Mouse (Mus musculus) intestine, embryonic 15.5 days (tissue): ENCODE measurements around the gene Itm2c. TPM values are rescaled to one million over a fixed set of nuclear protein-coding genes. Genes with fewer than 3 reads are reported as not detected.

ENCODE experiments used
- ATAC-seq: fragments of 200-750 bp; cut with Nextera tagmentation; 2 replicates; pipeline ENCODE4 v1.8.0; 2017; ENCODE audit warnings: moderate TSS enrichment, moderate library complexity
- H3K27ac ChIP-seq: fragments of 300-500 bp; sonication (generic); 2 replicates; pipeline ENCODE4 v1.5.1; 2015; ENCODE audit warnings: mild to moderate bottlenecking, inconsistent platforms
- H3K27me3 ChIP-seq: fragments of 300-500 bp; sonication (generic); replicated peaks from 2 replicates; pipeline ENCODE4 v1.6.1; 2015; ENCODE audit warnings: inconsistent platforms
- H3K36me3 ChIP-seq: fragments of 300-500 bp; sonication (generic); 2 replicates; pipeline ENCODE4 v1.6.1; 2015; ENCODE audit warnings: inconsistent platforms
- H3K4me1 ChIP-seq: fragments of 300-500 bp; sonication (generic); replicated peaks from 2 replicates; pipeline ENCODE4 v1.6.1; 2015; ENCODE audit warnings: inconsistent platforms
- H3K4me2 ChIP-seq: fragments of 300-500 bp; sonication (generic); replicated peaks from 2 replicates; pipeline ENCODE4 v1.6.1; 2015; ENCODE audit warnings: mild to moderate bottlenecking, inconsistent platforms
- H3K4me3 ChIP-seq: fragments of 300-500 bp; sonication (generic); replicated peaks from 2 replicates; pipeline ENCODE4 v1.5.1; 2015; ENCODE audit warnings: inconsistent platforms
- H3K9ac ChIP-seq: fragments of 300-500 bp; sonication (generic); 2 replicates; pipeline ENCODE4 v1.6.1; 2015; ENCODE audit warnings: inconsistent platforms
- H3K9me3 ChIP-seq: fragments of 300-500 bp; sonication (generic); 2 replicates; pipeline ENCODE4 v1.6.1; 2016; ENCODE audit warnings: inconsistent platforms
- whole genome bisulfite sequencing: fragments of 180-500 bp; shearing (Covaris S2); methylation state at CpG from one replicate; pipeline ENCODE4 v1.1.7; 2015; 5-methylcytosine and 5-hydroxymethylcytosine counted together
- polyA plus RNA-seq: library from polyadenylated mRNA; unstranded; fragments of >200 nt; fragmentation: Nextera tagmentation; extraction: Ambion mirVana; gene quantifications from 2 replicates; pipeline ENCODE4 v1.2.1, GENCODE M21; 2015

Itm2c gene
- polyA plus RNA-seq, 1 experiment from 2014 or later: 135 TPM

- Histone ChIP-seq H3K4me1 (peaks cover 10% of the 10 kb centered on the region; the same call in 1 of the 2 replicates), H3K4me3 (no peak within 1 kb of the TSS), H3K27ac (no peak within 1 kb of the TSS), H3K36me3 (no peaks in the 10 kb centered on the region), H3K27me3 (no peaks in the 10 kb centered on the region), H3K9ac (no peak within 1 kb of the TSS), H3K4me2 (no peak within 1 kb of the TSS), H3K9me3 (no peaks in the 10 kb centered on the region)
- ATAC-seq: peak; percentile 74
- 59% methylated on average over 4 of the region's 4 CpGs for WGBS
These were observed 34.1 kb downstream of the Itm2c start, which contains the start of gene 4933407L21Rik for GRCm38 (mm10) chr1:85928057-85928687. Gene 4933407L21Rik (plus strand): TSS chr1:85928483.

GRCm38 (mm10) chr1:85928688-85929065, 34.6 kb downstream of the Itm2c start:
- Histone ChIP-seq H3K4me3 (no peak overlapping the region), H3K4me1 (peaks cover 15% of the 10 kb centered on the region), H3K4me2 (no peak overlapping the region), H3K9ac (no peak overlapping the region), H3K9me3 (no peaks in the 10 kb centered on the region), H3K27ac (no peak overlapping the region), H3K27me3 (no peaks in the 10 kb centered on the region), H3K36me3 (no peaks in the 10 kb centered on the region)
- ATAC-seq: 0 out of 2 replicates have a peak, but pooled peaks have one; percentile 7
- WGBS: 67% methylated on average over 4 of the region's 4 CpGs

GRCm38 (mm10) chr1:85929406-85929805, 35.3 kb downstream of the Itm2c start:
- Histone ChIP-seq H3K27me3 (no peaks in the 10 kb centered on the region), H3K4me2 (no peak overlapping the region), H3K4me3 (no peak overlapping the region), H3K9ac (no peak overlapping the region), H3K27ac (no peak overlapping the region), H3K9me3 (no peaks in the 10 kb centered on the region), H3K36me3 (no peaks in the 10 kb centered on the region), H3K4me1 (peaks cover 20% of the 10 kb centered on the region)
- WGBS: 82% methylated on average over 6 of the region's 6 CpGs
- ATAC-seq: no peak

GRCm38 (mm10) chr1:85931170-85931569, 37.1 kb downstream of the Itm2c start:
- no peak overlapping the region for H3K9ac ChIP-seq
- H3K27me3 ChIP-seq: no peaks in the 10 kb centered on the region
- no peak overlapping the region for H3K27ac ChIP-seq
- no peaks in the 10 kb centered on the region for H3K9me3 ChIP-seq
- no peaks in the 10 kb centered on the region for H3K36me3 ChIP-seq
- no peak for ATAC-seq
- no peak overlapping the region for H3K4me2 ChIP-seq
- WGBS: 87% methylated on average over 5 of the region's 5 CpGs
- H3K4me1 ChIP-seq: peaks cover 20% of the 10 kb centered on the region
- H3K4me3 ChIP-seq: no peak overlapping the region

- Histone ChIP-seq H3K9ac (no peak overlapping the region), H3K4me1 (peaks cover 20% of the 10 kb centered on the region), H3K4me3 (no peak overlapping the region), H3K4me2 (peak overlapping the region; percentile 42), H3K27ac (0 out of 2 replicates have a peak overlapping the region, but pooled peaks have one; percentile 51), H3K27me3 (no peaks in the 10 kb centered on the region), H3K36me3 (no peaks in the 10 kb centered on the region), H3K9me3 (no peaks in the 10 kb centered on the region)
- ATAC-seq: peak; percentile 50
- 7% methylated on average over 7 of the region's 7 CpGs for WGBS
These were observed 39.1 kb downstream of the Itm2c start for GRCm38 (mm10) chr1:85933226-85933625.

- 0 out of 2 replicates have a peak overlapping the region, but pooled peaks have one; percentile 23 for H3K27ac ChIP-seq
These were observed 39.8 kb downstream of the Itm2c start for GRCm38 (mm10) chr1:85933631-85934465.

GRCm38 (mm10) chr1:85934560-85934959, 40.5 kb downstream of the Itm2c start:
- H3K27me3 ChIP-seq: no peaks in the 10 kb centered on the region
- WGBS: 20% methylated on average over 7 of the region's 7 CpGs
- H3K36me3 ChIP-seq: no peaks in the 10 kb centered on the region
- no peaks in the 10 kb centered on the region for H3K9me3 ChIP-seq
- H3K4me1 ChIP-seq: peaks cover 18% of the 10 kb centered on the region
- ATAC-seq: no peak
- no peak overlapping the region for H3K27ac ChIP-seq
- H3K9ac ChIP-seq: no peak overlapping the region
- H3K4me2 ChIP-seq: no peak overlapping the region
- no peak overlapping the region for H3K4me3 ChIP-seq

More at GRCm38 (mm10) chr1:85933631-85934465, 39.8 kb downstream of the Itm2c start:
- Histone ChIP-seq H3K9ac (no peak overlapping the region), H3K36me3 (no peaks in the 10 kb centered on the region), H3K4me2 (peak overlapping the region; percentile 42), H3K4me1 (peaks cover 18% of the 10 kb centered on the region), H3K27me3 (no peaks in the 10 kb centered on the region), H3K4me3 (no peak overlapping the region), H3K9me3 (no peaks in the 10 kb centered on the region)
- WGBS: 8% methylated on average over 11 of the region's 11 CpGs
- ATAC-seq: peak; percentile 69

GRCm38 (mm10) chr1:85935148-85935852, 41.2 kb downstream of the Itm2c start:
- H3K4me1 ChIP-seq: peaks cover 18% of the 10 kb centered on the region
- no peaks in the 10 kb centered on the region for H3K27me3 ChIP-seq
- no peaks in the 10 kb centered on the region for H3K9me3 ChIP-seq
- no peak overlapping the region for H3K4me2 ChIP-seq
- no peaks in the 10 kb centered on the region for H3K36me3 ChIP-seq
- H3K9ac ChIP-seq: no peak overlapping the region
- no peak for ATAC-seq
- H3K4me3 ChIP-seq: no peak overlapping the region
- no peak overlapping the region for H3K27ac ChIP-seq
- 64% methylated on average over 8 of the region's 8 CpGs for WGBS

- Histone ChIP-seq H3K36me3 (no peaks in the 10 kb centered on the region), H3K4me1 (peaks cover 18% of the 10 kb centered on the region), H3K9ac (no peak overlapping the region), H3K27me3 (no peaks in the 10 kb centered on the region), H3K27ac (no peak overlapping the region), H3K4me2 (no peak overlapping the region), H3K4me3 (no peak overlapping the region), H3K9me3 (no peaks in the 10 kb centered on the region)
- 62% methylated on average over 6 of the region's 6 CpGs for WGBS
- ATAC-seq: no peak
These were observed 42.2 kb downstream of the Itm2c start for GRCm38 (mm10) chr1:85936265-85936664.

GRCm38 (mm10) chr1:85937323-85937722, 43.2 kb downstream of the Itm2c start:
- Histone ChIP-seq H3K9ac (no peak overlapping the region), H3K36me3 (no peaks in the 10 kb centered on the region), H3K4me2 (no peak overlapping the region), H3K4me3 (no peak overlapping the region), H3K4me1 (peaks cover 17% of the 10 kb centered on the region), H3K9me3 (no peaks in the 10 kb centered on the region), H3K27me3 (no peaks in the 10 kb centered on the region), H3K27ac (no peak overlapping the region)
- 55% methylated on average over 1 of the region's 1 CpGs for WGBS
- no peak for ATAC-seq

GRCm38 (mm10) chr1:85942318-85942717, 48.2 kb downstream of the Itm2c start:
- no peak overlapping the region for H3K4me3 ChIP-seq
- WGBS: 81% methylated on average over 8 of the region's 8 CpGs
- H3K4me2 ChIP-seq: no peak overlapping the region
- H3K9ac ChIP-seq: no peak overlapping the region
- H3K36me3 ChIP-seq: no peaks in the 10 kb centered on the region
- H3K4me1 ChIP-seq: no peaks in the 10 kb centered on the region
- H3K9me3 ChIP-seq: no peaks in the 10 kb centered on the region
- no peak overlapping the region for H3K27ac ChIP-seq
- H3K27me3 ChIP-seq: no peaks in the 10 kb centered on the region
- ATAC-seq: no peak

GRCm38 (mm10) chr1:85949085-85949684, 55.1 kb downstream of the Itm2c start:
- no peaks in the 10 kb centered on the region for H3K27me3 ChIP-seq
- peak; percentile 72 for ATAC-seq
- no peaks in the 10 kb centered on the region for H3K4me1 ChIP-seq
- no peak overlapping the region for H3K4me3 ChIP-seq
- no peak overlapping the region for H3K9ac ChIP-seq
- no peaks in the 10 kb centered on the region for H3K36me3 ChIP-seq
- H3K27ac ChIP-seq: no peak overlapping the region
- no peaks in the 10 kb centered on the region for H3K9me3 ChIP-seq
- 88% methylated on average over 2 of the region's 2 CpGs for WGBS
- no peak overlapping the region for H3K4me2 ChIP-seq
